Mouse (Mus musculus) lung, embryonic 16.5 days (tissue): ENCODE measurements around the gene Zfand4. TPM values are rescaled to one million over a fixed set of nuclear protein-coding genes. Genes with fewer than 3 reads are reported as not detected.

ENCODE experiments used
- ATAC-seq: fragments of 200-750 bp; cut with Nextera tagmentation; 2 replicates; pipeline ENCODE4 v1.8.0; 2017; ENCODE audit warnings: low read depth, mild to moderate bottlenecking, moderate library complexity
- H3K27ac ChIP-seq: fragments of 300-500 bp; sonication (generic); 2 replicates; pipeline ENCODE4 v1.5.1; 2014; ENCODE audit warnings: mild to moderate bottlenecking, control low read depth, low read length
- H3K27me3 ChIP-seq: fragments of 300-500 bp; sonication (generic); 2 replicates; pipeline ENCODE4 v1.6.1; 2014; ENCODE audit warnings: low read depth, low read length, mixed read lengths; ENCODE audit not compliant: control insufficient read depth, insufficient read depth
- H3K36me3 ChIP-seq: fragments of 300-500 bp; sonication (generic); 2 replicates; pipeline ENCODE4 v1.6.1; 2014; ENCODE audit warnings: low read length; ENCODE audit not compliant: control insufficient read depth, insufficient read depth
- H3K4me1 ChIP-seq: fragments of 300-500 bp; sonication (generic); replicated peaks from 2 replicates; pipeline ENCODE4 v1.6.1; 2014; ENCODE audit warnings: low read length, mixed read lengths; ENCODE audit not compliant: control insufficient read depth, insufficient read depth
- H3K4me2 ChIP-seq: fragments of 300-500 bp; sonication (generic); 2 replicates; pipeline ENCODE4 v1.6.1; 2014; ENCODE audit warnings: low read depth, low read length, control low read depth
- H3K4me3 ChIP-seq: fragments of 300-500 bp; sonication (generic); 2 replicates; pipeline ENCODE4 v1.5.1; 2014; ENCODE audit warnings: mild to moderate bottlenecking, low read length, control low read depth
- H3K9ac ChIP-seq: fragments of 300-500 bp; sonication (generic); 2 replicates; pipeline ENCODE4 v1.6.1; 2014; ENCODE audit warnings: low read length, control low read depth
- H3K9me3 ChIP-seq: fragments of 300-500 bp; sonication (generic); 2 replicates; pipeline ENCODE4 v1.6.1; 2016; ENCODE audit warnings: low read length; ENCODE audit not compliant: control insufficient read depth
- WGBS: fragments of 180-500 bp; shearing (Covaris S2); extraction: QIAGEN DNeasy Blood & Tissue Kit; methylation state at CpG from one replicate; pipeline ENCODE4 v1.1.7; 2014; 5-methylcytosine and 5-hydroxymethylcytosine counted together
- polyA plus RNA-seq: library from polyadenylated mRNA; unstranded; fragments of >200 nt; fragmentation: Nextera tagmentation; extraction: Ambion mirVana; gene quantifications from 2 replicates; pipeline ENCODE4 v1.2.1, GENCODE M21; 2015

Zfand4 gene
- polyA plus RNA-seq, 1 experiment from 2014 or later: 7.6 TPM

DNA sequence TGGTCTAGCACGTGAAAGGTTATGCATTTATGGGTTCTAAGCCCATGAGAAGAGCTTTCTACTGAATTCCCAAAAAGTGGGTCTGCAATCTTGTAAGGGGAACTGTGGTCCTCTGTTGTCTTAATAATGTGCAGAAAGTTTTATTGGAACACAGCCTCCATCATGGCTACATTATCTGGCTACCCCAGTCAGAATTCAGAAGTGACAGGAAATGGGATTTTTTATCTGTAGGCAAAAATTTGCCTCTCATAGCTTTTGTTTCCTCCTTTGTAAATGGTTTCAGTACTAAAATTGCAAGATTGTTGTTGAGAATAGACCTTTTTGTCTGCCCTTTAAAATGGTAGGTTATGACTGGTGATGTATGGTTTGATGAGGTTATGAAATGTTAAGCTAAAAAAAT is 1.2 kb upstream of the Zfand4 start:
- no peak overlapping the region for H3K4me3 ChIP-seq
- WGBS: 85% methylated on average over 1 of the region's 1 CpGs
- peaks cover 10% of the 10 kb centered on the region for H3K4me1 ChIP-seq
- peaks cover 5% of the 10 kb centered on the region; the same call in 1 of the 2 replicates for H3K36me3 ChIP-seq
- H3K27ac ChIP-seq: no peak overlapping the region
- ATAC-seq: no peak
- no peak overlapping the region for H3K9ac ChIP-seq
- no peaks in the 10 kb centered on the region for H3K27me3 ChIP-seq
- no peaks in the 10 kb centered on the region for H3K9me3 ChIP-seq
- H3K4me2 ChIP-seq: no peak overlapping the region

GRCm38 (mm10) chr6:116264836-116265235 is 814 bp downstream of the Zfand4 start:
- Histone ChIP-seq H3K27ac (no peak overlapping the region), H3K4me1 (peaks cover 10% of the 10 kb centered on the region), H3K9ac (peak overlapping the region; percentile 84), H3K4me2 (peak overlapping the region; percentile 82), H3K36me3 (no peaks in the 10 kb centered on the region), H3K4me3 (peak overlapping the region; percentile 71), H3K9me3 (no peaks in the 10 kb centered on the region), H3K27me3 (no peaks in the 10 kb centered on the region)
- ATAC-seq: no peak
- 82% methylated on average over 11 of the region's 11 CpGs for WGBS

GRCm38 (mm10) chr6:116265603-116266002 is 1.6 kb downstream of the Zfand4 start:
- no peaks in the 10 kb centered on the region for H3K36me3 ChIP-seq
- no peaks in the 10 kb centered on the region for H3K9me3 ChIP-seq
- ATAC-seq: no peak
- H3K4me3 ChIP-seq: no peak overlapping the region
- peaks cover 10% of the 10 kb centered on the region for H3K4me1 ChIP-seq
- 57% methylated on average over 4 of the region's 4 CpGs for WGBS
- no peak overlapping the region for H3K27ac ChIP-seq
- no peak overlapping the region for H3K9ac ChIP-seq
- no peak overlapping the region for H3K4me2 ChIP-seq
- H3K27me3 ChIP-seq: no peaks in the 10 kb centered on the region

GRCm38 (mm10) chr6:116266273-116267109 is 2.5 kb downstream of the Zfand4 start:
- Histone ChIP-seq H3K4me2 (peak overlapping the region; percentile 51), H3K27me3 (no peaks in the 10 kb centered on the region), H3K9ac (peak overlapping the region; percentile 24; the same call in 1 of the 2 replicates), H3K4me3 (no peak overlapping the region), H3K27ac (no peak overlapping the region), H3K36me3 (no peaks in the 10 kb centered on the region), H3K9me3 (no peaks in the 10 kb centered on the region), H3K4me1 (peaks cover 10% of the 10 kb centered on the region)
- WGBS: 25% methylated on average over 11 of the region's 11 CpGs
- ATAC-seq: no peak

DNA sequence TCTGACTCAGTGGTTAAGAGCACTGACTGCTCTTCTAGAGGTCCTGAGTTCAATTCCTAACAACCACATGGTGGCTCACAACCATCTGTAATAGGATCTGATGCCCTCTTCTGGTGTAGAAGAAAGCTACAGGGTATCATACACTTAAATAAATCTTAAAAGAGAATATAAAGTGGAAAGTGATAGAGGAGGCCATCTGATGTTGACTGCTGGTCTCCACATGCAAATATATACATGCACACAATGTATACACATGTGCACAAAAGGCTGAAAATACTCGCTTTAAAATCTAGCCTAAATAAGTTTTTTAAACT is 3.0 kb downstream of the Zfand4 start:
- Histone ChIP-seq H3K9me3 (no peaks in the 10 kb centered on the region), H3K4me3 (no peak overlapping the region), H3K4me2 (no peak overlapping the region), H3K27ac (no peak overlapping the region), H3K36me3 (no peaks in the 10 kb centered on the region), H3K4me1 (peaks cover 10% of the 10 kb centered on the region), H3K27me3 (no peaks in the 10 kb centered on the region), H3K9ac (no peak overlapping the region)
- ATAC-seq: no peak
- WGBS: 89% methylated on average over 1 of the region's 1 CpGs

GRCm38 (mm10) chr6:116275695-116276094 is 11.7 kb downstream of the Zfand4 start:
- no peak overlapping the region for H3K4me2 ChIP-seq
- no peaks in the 10 kb centered on the region for H3K9me3 ChIP-seq
- no peak overlapping the region for H3K4me3 ChIP-seq
- no peaks in the 10 kb centered on the region; the same call in 1 of the 2 replicates for H3K36me3 ChIP-seq
- no peak overlapping the region for H3K9ac ChIP-seq
- WGBS: 73% methylated on average over 4 of the region's 4 CpGs
- ATAC-seq: no peak
- no peaks in the 10 kb centered on the region for H3K4me1 ChIP-seq
- no peaks in the 10 kb centered on the region for H3K27me3 ChIP-seq
- no peak overlapping the region for H3K27ac ChIP-seq

GRCm38 (mm10) chr6:116278679-116279317 is 14.8 kb downstream of the Zfand4 start:
- H3K27me3 ChIP-seq: no peaks in the 10 kb centered on the region
- 72% methylated on average over 5 of the region's 5 CpGs for WGBS
- no peak overlapping the region for H3K4me3 ChIP-seq
- H3K27ac ChIP-seq: no peak overlapping the region
- H3K36me3 ChIP-seq: no peaks in the 10 kb centered on the region; the same call in 1 of the 2 replicates
- H3K9me3 ChIP-seq: no peaks in the 10 kb centered on the region
- H3K4me2 ChIP-seq: no peak overlapping the region
- ATAC-seq: no peak
- no peak overlapping the region for H3K9ac ChIP-seq
- H3K4me1 ChIP-seq: no peaks in the 10 kb centered on the region

- Histone ChIP-seq H3K27ac (no peak overlapping the region), H3K4me1 (no peaks in the 10 kb centered on the region), H3K36me3 (no peaks in the 10 kb centered on the region; the same call in 1 of the 2 replicates), H3K9ac (no peak overlapping the region), H3K4me2 (no peak overlapping the region), H3K27me3 (no peaks in the 10 kb centered on the region), H3K9me3 (no peaks in the 10 kb centered on the region), H3K4me3 (no peak overlapping the region)
- ATAC-seq: no peak
- WGBS: 85% methylated on average over 13 of the region's 13 CpGs
Measured at GRCm38 (mm10) chr6:116281014-116281413, 17.0 kb downstream of the Zfand4 start.

DNA sequence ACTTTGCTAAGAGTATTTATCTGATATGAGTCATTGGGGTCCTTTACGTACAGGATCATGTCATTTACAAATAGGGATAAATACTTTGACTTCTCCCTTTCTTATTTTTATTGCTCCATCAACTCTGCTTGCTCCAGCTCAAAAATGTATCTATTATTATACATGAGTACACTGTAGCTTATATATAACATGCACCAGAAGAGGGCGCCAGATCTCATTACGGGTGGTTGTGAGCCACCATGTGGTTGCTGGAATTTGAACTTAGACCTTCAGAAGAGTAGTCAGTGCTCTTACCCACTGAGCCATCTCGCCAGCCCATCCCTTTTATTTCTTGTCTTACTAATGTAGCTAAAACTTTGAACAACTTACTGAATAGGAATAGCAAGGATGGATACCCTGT is 18.5 kb downstream of the Zfand4 start:
- Histone ChIP-seq H3K4me3 (no peak overlapping the region), H3K9ac (no peak overlapping the region), H3K27me3 (no peaks in the 10 kb centered on the region), H3K4me1 (no peaks in the 10 kb centered on the region), H3K9me3 (no peaks in the 10 kb centered on the region), H3K27ac (no peak overlapping the region), H3K36me3 (no peaks in the 10 kb centered on the region; the same call in 1 of the 2 replicates), H3K4me2 (no peak overlapping the region)
- WGBS: 51% methylated on average over 4 of the region's 4 CpGs
- ATAC-seq: no peak
